Mouse (Mus musculus): Measurements from ENCODE around the gene Hrh3. TPM values are rescaled to one million over a fixed set of nuclear protein-coding genes. Genes with fewer than 3 reads are reported as not detected.

Hrh3 gene
- polyA plus RNA-seq (2015; fragmentation: Nextera tagmentation; extraction: Ambion mirVana) = not detected in 2 replicates

- peak; percentile 76 for ATAC-seq (replicated peaks; ENCODE audit: low FRiP score, low read depth)
- no peak within 1 kb of the TSS for H3K9ac ChIP-seq (ENCODE audit: low read depth, low read length)
- under 1% methylated on average over 66 of the region's 87 CpGs for WGBS
Observed at GRCm38 (mm10) chr2:180103978-180104658, at the start of gene Hrh3. TSS of gene Hrh3 (minus strand) at chr2:180104488.

GRCm38 (mm10) chr2:180148551-180148950 lies 44.3 kb upstream of the Hrh3 start:
- no peak for TF ChIP-seq CTCF (IDR thresholded peaks at IDR 0.05; ENCODE audit: low read depth)
- peaks cover 39% of the 10 kb centered on the region for H3K36me3 ChIP-seq (ENCODE audit: insufficient read depth, low read length)
- H3K27me3 ChIP-seq (ENCODE audit: insufficient read depth, low read length) = no peaks in the 10 kb centered on the region
- H3K9me3 ChIP-seq (replicated peaks; ENCODE audit: low read length) = no peaks in the 10 kb centered on the region
- H3K9ac ChIP-seq (ENCODE audit: low read depth, low read length) = no peak overlapping the region
- WGBS = 63% methylated on average over 9 of the region's 9 CpGs
- ATAC-seq (replicated peaks; ENCODE audit: low FRiP score, low read depth) (no peak), DNase-seq (ENCODE audit: low spot score) (no peak)
- H3K27ac ChIP-seq = no peak overlapping the region
- H3K4me2 ChIP-seq (ENCODE audit: low read length) = no peak overlapping the region
- H3K4me3 ChIP-seq (replicated peaks; ENCODE audit: low read depth, low read length) = no peak overlapping the region
- H3K4me1 ChIP-seq (replicated peaks; ENCODE audit: insufficient read depth, low read length) = no peaks in the 10 kb centered on the region

More at GRCm38 (mm10) chr2:180103978-180104658, at the start of gene Hrh3:
- peaks cover 6% of the 10 kb centered on the region for H3K4me1 ChIP-seq (replicated peaks; ENCODE audit: insufficient read depth, low read length)
- peak within 1 kb of the TSS; percentile 48 for H3K4me3 ChIP-seq (replicated peaks; ENCODE audit: low read depth, low read length)
- no peak for TF ChIP-seq CTCF (IDR thresholded peaks at IDR 0.05; ENCODE audit: low read depth)
- peak; percentile 71 for DNase-seq (ENCODE audit: low spot score)
- peaks cover 55% of the 10 kb centered on the region for H3K27me3 ChIP-seq (ENCODE audit: insufficient read depth, low read length)
- H3K27ac ChIP-seq = no peak within 1 kb of the TSS
- H3K9me3 ChIP-seq (replicated peaks; ENCODE audit: low read length) = no peaks in the 10 kb centered on the region
- H3K4me2 ChIP-seq (ENCODE audit: low read length) = peak within 1 kb of the TSS; percentile 86
- H3K36me3 ChIP-seq (ENCODE audit: insufficient read depth, low read length) = no peaks in the 10 kb centered on the region

- H3K27me3 ChIP-seq (ENCODE audit: insufficient read depth, low read length) = no peaks in the 10 kb centered on the region
- ATAC-seq (replicated peaks; ENCODE audit: low FRiP score, low read depth) (no peak), DNase-seq (ENCODE audit: low spot score) (no peak)
- no peak for TF ChIP-seq CTCF (IDR thresholded peaks at IDR 0.05; ENCODE audit: low read depth)
- H3K9ac ChIP-seq (ENCODE audit: low read depth, low read length) = no peak overlapping the region
- H3K36me3 ChIP-seq (ENCODE audit: insufficient read depth, low read length) = peaks cover 41% of the 10 kb centered on the region
- H3K4me2 ChIP-seq (ENCODE audit: low read length) = no peak overlapping the region
- no peak overlapping the region for H3K27ac ChIP-seq
- no peaks in the 10 kb centered on the region for H3K4me1 ChIP-seq (replicated peaks; ENCODE audit: insufficient read depth, low read length)
- H3K9me3 ChIP-seq (replicated peaks; ENCODE audit: low read length) = no peaks in the 10 kb centered on the region
- WGBS = 90% methylated on average over 6 of the region's 6 CpGs
- no peak overlapping the region for H3K4me3 ChIP-seq (replicated peaks; ENCODE audit: low read depth, low read length)
Observed at GRCm38 (mm10) chr2:180147379-180147778, 43.1 kb upstream of the Hrh3 start.

- no peaks in the 10 kb centered on the region for H3K27me3 ChIP-seq (ENCODE audit: insufficient read depth, low read length)
- DNase-seq (ENCODE audit: low spot score) (no peak), ATAC-seq (replicated peaks; ENCODE audit: low FRiP score, low read depth) (no peak)
- no peak overlapping the region for H3K4me3 ChIP-seq (replicated peaks; ENCODE audit: low read depth, low read length)
- H3K9me3 ChIP-seq (replicated peaks; ENCODE audit: low read length) = no peaks in the 10 kb centered on the region
- H3K27ac ChIP-seq = no peak overlapping the region
- peaks cover 44% of the 10 kb centered on the region for H3K36me3 ChIP-seq (ENCODE audit: insufficient read depth, low read length)
- no peak overlapping the region for H3K9ac ChIP-seq (ENCODE audit: low read depth, low read length)
- H3K4me1 ChIP-seq (replicated peaks; ENCODE audit: insufficient read depth, low read length) = no peaks in the 10 kb centered on the region
- no peak for TF ChIP-seq CTCF (IDR thresholded peaks at IDR 0.05; ENCODE audit: low read depth)
- H3K4me2 ChIP-seq (ENCODE audit: low read length) = no peak overlapping the region
- WGBS = 85% methylated on average over 2 of the region's 2 CpGs
Observed at GRCm38 (mm10) chr2:180146091-180146490, 41.8 kb upstream of the Hrh3 start.

GRCm38 (mm10) chr2:180135414-180135813 lies 31.1 kb upstream of the Hrh3 start:
- TF ChIP-seq CTCF (IDR thresholded peaks at IDR 0.05; ENCODE audit: low read depth) = no peak
- Histone ChIP-seq H3K27me3 (ENCODE audit: insufficient read depth, low read length) (no peaks in the 10 kb centered on the region), H3K27ac (no peak overlapping the region), H3K4me1 (replicated peaks; ENCODE audit: insufficient read depth, low read length) (no peaks in the 10 kb centered on the region), H3K36me3 (ENCODE audit: insufficient read depth, low read length) (peaks cover 10% of the 10 kb centered on the region; the same call in 1 of the 2 replicates), H3K9me3 (replicated peaks; ENCODE audit: low read length) (no peaks in the 10 kb centered on the region), H3K4me3 (replicated peaks; ENCODE audit: low read depth, low read length) (no peak overlapping the region), H3K9ac (ENCODE audit: low read depth, low read length) (no peak overlapping the region), H3K4me2 (ENCODE audit: low read length) (no peak overlapping the region)
- WGBS = 80% methylated on average over 5 of the region's 5 CpGs
- DNase-seq (ENCODE audit: low spot score) (no peak), ATAC-seq (replicated peaks; ENCODE audit: low FRiP score, low read depth) (no peak)

GRCm38 (mm10) chr2:180133911-180134310 lies 29.6 kb upstream of the Hrh3 start:
- H3K27ac ChIP-seq = no peak overlapping the region

More at GRCm38 (mm10) chr2:180133911-180134310, 29.6 kb upstream of the Hrh3 start:
- Histone ChIP-seq H3K9ac (ENCODE audit: low read depth, low read length) (no peak overlapping the region), H3K4me1 (replicated peaks; ENCODE audit: insufficient read depth, low read length) (no peaks in the 10 kb centered on the region), H3K27me3 (ENCODE audit: insufficient read depth, low read length) (no peaks in the 10 kb centered on the region), H3K36me3 (ENCODE audit: insufficient read depth, low read length) (peaks cover 7% of the 10 kb centered on the region; the same call in 1 of the 2 replicates), H3K9me3 (replicated peaks; ENCODE audit: low read length) (no peaks in the 10 kb centered on the region), H3K4me3 (replicated peaks; ENCODE audit: low read depth, low read length) (no peak overlapping the region), H3K4me2 (ENCODE audit: low read length) (no peak overlapping the region)
- 77% methylated on average over 3 of the region's 3 CpGs for WGBS
- no peak for DNase-seq (ENCODE audit: low spot score)
- ATAC-seq (replicated peaks; ENCODE audit: low FRiP score, low read depth) = no peak
- TF ChIP-seq CTCF (IDR thresholded peaks at IDR 0.05; ENCODE audit: low read depth) = no peak
